Mouse (Mus musculus) myocyte (in vitro differentiated cells): Measurements from ENCODE around the gene Adcyap1.

Experiments used
- MAX ChIP-seq: IDR thresholded peaks from one replicate; pipeline ENCODE4 v1.6.1; 2011; ENCODE audit warnings: low read depth, mild to moderate bottlenecking, control low read depth
- MYOD1 ChIP-seq, 3 experiments: IDR thresholded peaks; one replicate each; pipeline ENCODE4 v1.6.1; 2011; ENCODE audit warnings: control low read depth in 2 of 3, low read depth in 2 of 3, mild to moderate bottlenecking in 2 of 3, moderate library complexity in 1 of 3; ENCODE audit not compliant: insufficient read length in 2 of 3, control insufficient read depth in 1 of 3
- MYOG ChIP-seq, 3 experiments: IDR thresholded peaks; one replicate each; pipeline ENCODE4 v1.6.1; 2011; ENCODE audit warnings: control low read depth in 2 of 3, low read depth in 2 of 3, mild to moderate bottlenecking in 2 of 3; ENCODE audit not compliant: insufficient read length in 2 of 3, control insufficient read depth in 1 of 3, insufficient read depth in 1 of 3
- POLR2A ChIP-seq: IDR thresholded peaks from one replicate; pipeline ENCODE4 v1.6.1; 2011; ENCODE audit warnings: low read depth, mild to moderate bottlenecking, control low read depth, moderate library complexity; ENCODE audit not compliant: insufficient read length
- POLR2AphosphoS2 ChIP-seq: IDR thresholded peaks from one replicate; pipeline ENCODE4 v1.6.1; 2011; ENCODE audit warnings: low read depth, control low read depth; ENCODE audit not compliant: insufficient read length
- SRF ChIP-seq: IDR thresholded peaks from one replicate; pipeline ENCODE4 v1.6.1; 2011; ENCODE audit warnings: low read depth; ENCODE audit not compliant: control insufficient read depth, insufficient read length
- TCF12 ChIP-seq: IDR thresholded peaks from one replicate; pipeline ENCODE4 v1.6.1; 2011; ENCODE audit warnings: mild to moderate bottlenecking, control low read depth; ENCODE audit not compliant: poor library complexity, insufficient read depth, severe bottlenecking

GRCm38 (mm10) chr17:93200386-93201264, 1.8 kb downstream of the Adcyap1 start:
- no peak for TF ChIP-seq POLR2AphosphoS2
- TF ChIP-seq MAX: no peak
- no peak for TF ChIP-seq POLR2A
- no peak for TF ChIP-seq TCF12
- no peak for TF ChIP-seq MYOG (IDR thresholded peaks at IDR 0.05; ENCODE audit: control insufficient read depth in 1 of 3, insufficient read depth in 1 of 3, insufficient read length in 2 of 3, low read depth in 2 of 3)
- TF ChIP-seq SRF: no peak
- no peak for TF ChIP-seq MYOD1 (IDR thresholded peaks at IDR 0.05; ENCODE audit: control insufficient read depth in 1 of 3, insufficient read length in 2 of 3, low read depth in 2 of 3)
